Mouse (Mus musculus) ES-E14 (cell line): ENCODE results near the gene Ube2l3.

ENCODE experiments used
- MAFK ChIP-seq: IDR thresholded peaks from 2 replicates; pipeline ENCODE4 v1.6.1; 2014; ENCODE audit warnings: mild to moderate bottlenecking, low read depth, low read length, inconsistent platforms; ENCODE audit not compliant: insufficient read depth
- ZC3H11A ChIP-seq: IDR thresholded peaks from 2 replicates; pipeline ENCODE4 v1.6.1; 2012; ENCODE audit warnings: low read depth, mild to moderate bottlenecking, inconsistent platforms, low read length, borderline replicate concordance

GRCm38 (mm10) chr16:17146772-17147235 lies 55.6 kb downstream of the Ube2l3 start, which contains the start of gene Ccdc116:
- TF ChIP-seq ZC3H11A (no peak), MAFK (no peak)
